8 mouse cellular contexts compared by ENCODE assay signal in genomic region chr2:32353007-32353542, GRCm38 (mm10). TPM values are rescaled to one million over a fixed set of nuclear protein-coding genes. Genes with fewer than 3 reads are reported as not detected.
DNase-seq lines count a peak whose midpoint lies in the region; ATAC-seq and TF ChIP-seq lines count a peak whose summit lies in the region.

TSS of gene Dnm1 (minus strand) at chr2:32353338.

- H3K9ac ChIP-seq in hindbrain, postnatal 0 days (replicated peaks; ENCODE audit: low read length): peak within 1 kb of the TSS; percentile 85

- peak within 1 kb of the TSS; percentile 66 for H3K4me3 ChIP-seq in hindbrain, postnatal 0 days (ENCODE audit: low read length)
- peak within 1 kb of the TSS; percentile 92 for H3K4me3 ChIP-seq in left cerebral cortex, adult 2 months

- no peaks in the 10 kb centered on the region for H3K9me3 ChIP-seq in hindbrain, postnatal 0 days (ENCODE audit: low read length)

- H3K36me3 ChIP-seq in hindbrain, postnatal 0 days (ENCODE audit: insufficient read depth, low read length): no peaks in the 10 kb centered on the region

- WGBS in hindbrain, postnatal 0 days: 2% methylated on average over 61 of the region's 63 CpGs

- peak within 1 kb of the TSS; percentile 96 for H3K27ac ChIP-seq in hindbrain, postnatal 0 days
- peak within 1 kb of the TSS; percentile 99 for H3K27ac ChIP-seq in left cerebral cortex, adult 2 months

- peaks cover 4% of the 10 kb centered on the region; the same call in 1 of the 2 replicates for H3K4me1 ChIP-seq in hindbrain, postnatal 0 days (ENCODE audit: insufficient read depth, low read length)

- peak within 1 kb of the TSS; percentile 66 for H3K4me2 ChIP-seq in hindbrain, postnatal 0 days (ENCODE audit: low read depth, low read length)

- peak; percentile 85 for DNase-seq in gastrocnemius, adult 8-10 months (ENCODE audit: low spot score in 2 of 2)
- DNase-seq in hindbrain, postnatal 0 days (ENCODE audit: low spot score): peak; percentile 95
- peak; percentile 94 to 98 for DNase-seq in left cerebral cortex, adult 2 months (ENCODE audit: extremely low spot score in 1 of 2, low spot score in 2 of 2)
- DNase-seq in right cerebral cortex, adult 18-20 months: peak; percentile 93
- peak; percentile 78 for DNase-seq in urinary bladder, postnatal 10 days (ENCODE audit: low spot score)

- peak; percentile 84 for ATAC-seq in activated CD4-positive, CD25-positive, alpha-beta regulatory T cell, adult 4 months
- ATAC-seq in common myeloid progenitor, adult 5-6 weeks (replicated peaks; ENCODE audit: low read depth, poor library complexity, severe bottlenecking): peak; percentile 84
- ATAC-seq in hindbrain, postnatal 0 days: peak; percentile 64
- ATAC-seq in megakaryocyte, adult 5-6 weeks (ENCODE audit: poor library complexity, severe bottlenecking): peak; percentile 95

- no peaks in the 10 kb centered on the region for H3K27me3 ChIP-seq in hindbrain, postnatal 0 days (ENCODE audit: insufficient read depth, low read length)

- intact Hi-C loops in left cerebral cortex, adult 2 months (cut with DNase I): no loop called here

- TF ChIP-seq CTCF in hindbrain, postnatal 0 days (IDR thresholded peaks at IDR 0.05; ENCODE audit: low read depth): peak; percentile 86
- TF ChIP-seq CTCF in left cerebral cortex, adult 2 months (IDR thresholded peaks at IDR 0.05): no peak; the same call in none of the 2 replicates

RNA-seq across cellular contexts. Expression of gene Dnm1, which starts in this region (rescaled TPM):
- polyA plus RNA-seq in activated CD4-positive, CD25-positive, alpha-beta regulatory T cell, adult 4 months (2017; shearing (Covaris generic)): not detected
- not detected in 2 replicates for total RNA-seq in common myeloid progenitor, adult 5-6 weeks (2017)
- total RNA-seq in gastrocnemius, adult 8-10 months (2022): 1 to 10 TPM; 2.6 to 5.9 (median 3.9) TPM
- 190 and 211 TPM in 2 replicates for total RNA-seq in hindbrain, postnatal 0 days (2014; rRNA removed)
- 87.6 and 96.9 TPM in 2 replicates for polyA plus RNA-seq in hindbrain, postnatal 0 days (2015; fragmentation: Nextera tagmentation; extraction: Ambion mirVana)
- 1,000 to 10,000 TPM; 1,259 to 1,310 TPM for total RNA-seq in left cerebral cortex, adult 2 months (2021)
- 0.47 TPM in 1 of 2 replicates, not detected in the other for total RNA-seq in megakaryocyte, adult 5-6 weeks (2015)
- not detected in 2 replicates for total RNA-seq in megakaryocyte, adult 5-6 weeks (2017)

Comparison
In these comparisons a context has a peak if more than half of its experiments do, and no peak if none do; other contexts are left out.
1. Peak in every context shown above with its lines: DNase-seq, ATAC-seq, H3K4me3 ChIP-seq and H3K27ac ChIP-seq.
2. RNA of gene Dnm1 (total RNA-seq): 1,259 to 1,310 TPM in left cerebral cortex, adult 2 months and 190 to 211 TPM in hindbrain, postnatal 0 days; 2.6 to 5.9 TPM in gastrocnemius, adult 8-10 months, 0.47 TPM in megakaryocyte, adult 5-6 weeks and not detected in common myeloid progenitor, adult 5-6 weeks; every median in the first group is over 10 times any median in the second.
3. RNA of gene Dnm1 (polyA plus RNA-seq): 87.6 to 96.9 TPM in hindbrain, postnatal 0 days; not detected in activated CD4-positive, CD25-positive, alpha-beta regulatory T cell, adult 4 months; every median in the first group is over 10 times any median in the second.
4. Peak in ATAC-seq in activated CD4-positive, CD25-positive, alpha-beta regulatory T cell, adult 4 months; RNA of the gene not detected or under 1 TPM.
5. Peak in ATAC-seq in common myeloid progenitor, adult 5-6 weeks; RNA of the gene not detected or under 1 TPM.
6. Peak in ATAC-seq in megakaryocyte, adult 5-6 weeks; RNA of the gene not detected or under 1 TPM.